ENCODE assay signal across 16 mouse cellular contexts in the genomic region with DNA sequence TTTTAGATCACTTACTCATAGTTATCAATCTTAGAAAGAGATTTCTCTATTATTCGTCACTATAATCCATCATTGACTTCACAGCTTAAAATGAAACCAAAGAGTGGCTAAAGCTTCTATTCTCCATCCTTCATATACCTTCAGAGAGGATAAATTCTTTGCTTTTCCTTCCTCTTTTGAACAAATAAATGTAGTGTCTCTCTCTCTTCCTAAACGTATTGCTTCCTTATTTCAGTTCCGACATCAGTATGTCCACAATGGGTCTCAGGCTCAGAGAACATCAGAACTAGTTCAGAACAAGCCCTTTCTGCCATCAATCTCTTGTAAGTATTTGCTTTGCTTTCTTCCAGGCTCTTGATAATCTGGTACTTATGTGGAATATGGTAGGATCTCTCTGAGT.
"Had no signal": no experiment of that assay in that cellular context is flagged by ENCODE, and none has a peak within 500 bp of the region (broad histone marks: within the 10 kb centered on the region; RNA-seq: fewer than 3 reads in every experiment).

No protein-coding gene starts in this region.

- H3K36me3 ChIP-seq: liver, embryonic 12.5 days; midbrain, embryonic 10.5 days; midbrain, embryonic 13.5 days; midbrain, embryonic 15.5 days; neural tube, embryonic 13.5 days; neural tube, embryonic 15.5 days had no signal

- H3K4me1 ChIP-seq: liver, embryonic 12.5 days; midbrain, embryonic 10.5 days; midbrain, embryonic 13.5 days; midbrain, embryonic 15.5 days; neural tube, embryonic 13.5 days; neural tube, embryonic 15.5 days had no signal

- H3K4me2 ChIP-seq: liver, embryonic 12.5 days; lung, embryonic 14.5 days; midbrain, embryonic 13.5 days; midbrain, embryonic 15.5 days; neural tube, embryonic 13.5 days; neural tube, embryonic 15.5 days had no signal

- ATAC-seq: liver, embryonic 12.5 days; midbrain, embryonic 13.5 days; midbrain, embryonic 15.5 days had no signal

- H3K27me3 ChIP-seq: liver, embryonic 12.5 days; midbrain, embryonic 13.5 days; midbrain, embryonic 15.5 days; neural tube, embryonic 13.5 days; neural tube, embryonic 15.5 days had no signal

- H3K4me3 ChIP-seq: liver, embryonic 12.5 days; midbrain, embryonic 10.5 days; midbrain, embryonic 13.5 days; midbrain, embryonic 15.5 days; myocyte; neural tube, embryonic 13.5 days; neural tube, embryonic 15.5 days had no signal

- H3K9ac ChIP-seq: liver, embryonic 12.5 days; liver, embryonic 14.5 days; lung, embryonic 14.5 days; midbrain, embryonic 13.5 days; midbrain, embryonic 15.5 days; neural tube, embryonic 13.5 days; neural tube, embryonic 15.5 days had no signal

- DNase-seq: lung, adult 18-20 months; lung, embryonic 14.5 days; lung, postnatal 10 days; lung, postnatal 4 days; right cerebral cortex, postnatal 25 days; thymus, adult 18-20 months; thymus, postnatal 14 days; thymus, postnatal 36 days had no signal

- H3K27ac ChIP-seq: liver, embryonic 12.5 days; liver, embryonic 14.5 days; midbrain, embryonic 10.5 days; midbrain, embryonic 13.5 days; midbrain, embryonic 15.5 days; neural tube, embryonic 13.5 days; neural tube, embryonic 15.5 days had no signal

- H3K9me3 ChIP-seq: liver, embryonic 12.5 days; midbrain, embryonic 10.5 days; midbrain, embryonic 13.5 days; midbrain, embryonic 15.5 days; neural tube, embryonic 13.5 days; neural tube, embryonic 15.5 days had no signal
